Mouse (Mus musculus) left cerebral cortex, postnatal 4 days (tissue): ENCODE measurements at regions not wholly inside any gene's neighbourhood (a gene's known extent, or its start where the extent isn't known, plus 50 kb on each side); places are given as distances from the start of the nearest gene placed in this dataset.
"Not testable (repeated sequence)": the region's sequence is repeated elsewhere in the genome, so short reads cannot be mapped to it uniquely, and the experiment has no call there.

Experiments used
- DNase-seq: peaks from one replicate; pipeline ENCODE4 v3.0.0-alpha.2; 2022
- intact Hi-C: fragments of 180-260 bp; cut with DNase I; formaldehyde crosslinking; loops from one replicate; pipeline ENCODE4 v1.15.1; 2025

DNA sequence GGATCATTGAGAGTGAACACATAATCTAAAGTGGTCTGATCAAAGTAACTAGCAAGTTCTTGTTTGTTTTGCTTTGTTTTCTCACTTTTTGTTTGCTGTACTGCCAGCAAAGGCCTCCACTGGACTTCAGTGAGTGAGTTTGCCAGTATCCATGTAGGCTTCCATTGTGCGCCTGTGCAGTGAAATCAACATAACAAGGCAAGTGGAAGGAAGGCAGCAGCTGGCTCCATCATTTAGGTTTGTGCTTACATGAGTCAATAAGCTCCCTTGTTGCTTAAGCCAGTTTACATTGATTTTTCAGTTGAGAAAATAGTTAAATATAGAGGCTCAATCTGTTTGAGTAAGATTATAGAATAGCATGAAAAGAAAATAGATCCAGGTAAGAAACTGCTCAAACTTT lies 1255.7 kb upstream of the Nudt12 start:
- intact Hi-C loops = no loop called here
- DNase-seq = no peak

DNA sequence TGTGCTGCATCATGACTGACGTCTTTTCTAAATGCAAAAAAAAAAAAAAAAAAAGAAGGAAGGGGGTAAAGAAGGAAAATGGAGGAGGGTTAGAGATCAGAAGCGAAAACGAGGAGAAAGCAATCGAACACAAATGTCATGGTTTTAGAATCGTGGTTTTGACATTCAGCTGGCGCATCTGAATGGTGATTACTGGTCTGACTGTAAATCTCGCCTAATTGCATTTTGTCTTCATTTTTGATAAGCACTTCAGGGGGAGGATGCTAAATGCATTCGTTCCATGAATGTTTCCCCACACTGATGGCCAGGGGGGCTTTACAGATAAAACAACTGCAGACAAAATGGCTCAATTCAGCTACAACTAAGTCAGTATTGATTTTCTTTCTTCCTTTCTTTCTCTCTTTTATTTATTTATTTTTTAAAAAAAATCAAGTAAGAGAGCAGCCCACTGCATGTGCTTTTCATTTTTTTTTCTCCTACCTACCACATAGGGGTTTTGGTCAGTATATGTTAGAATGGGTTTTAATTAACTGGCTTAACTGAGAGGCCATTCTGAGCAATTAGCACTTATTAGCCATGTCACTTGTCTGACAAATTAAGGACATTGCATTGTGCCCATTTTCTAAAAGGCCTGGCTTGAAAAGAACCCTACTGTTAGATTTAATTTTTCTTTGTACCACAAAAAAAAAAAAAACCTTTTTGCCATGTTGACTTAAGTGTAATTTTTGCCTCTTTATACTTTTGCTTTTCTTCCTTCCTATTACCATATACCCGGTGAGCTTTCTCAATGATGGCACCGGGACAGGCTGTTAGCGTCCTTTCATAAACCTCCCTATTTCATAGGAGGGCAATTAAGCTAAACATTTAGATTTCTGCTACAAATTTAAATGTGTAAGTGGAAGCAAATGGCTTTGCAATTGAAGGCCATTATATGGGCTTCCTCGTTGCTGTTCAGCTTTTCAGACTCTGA lies 1254.4 kb upstream of the Nudt12 start:
- intact Hi-C loops = no loop called here
- DNase-seq = no peak

DNA sequence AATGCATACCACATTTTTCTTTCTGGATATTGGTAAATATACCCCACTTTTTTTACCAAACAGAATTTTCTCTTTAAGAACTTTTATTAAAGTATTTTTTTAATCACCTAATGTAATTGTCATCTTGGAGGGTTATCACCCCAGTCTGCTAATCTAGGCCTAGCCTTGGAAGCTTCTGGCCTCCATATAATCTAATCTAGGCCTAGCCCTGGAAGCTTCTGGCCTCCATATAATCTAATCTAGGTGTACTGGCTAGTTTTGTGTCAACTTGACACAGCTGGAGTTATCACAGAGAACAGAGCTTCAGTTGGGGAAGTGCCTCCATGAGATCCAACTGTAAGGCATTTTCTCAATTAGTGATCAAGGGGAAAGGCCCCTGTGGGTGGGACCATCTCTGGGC lies 1242.2 kb upstream of the Nudt12 start:
- intact Hi-C loops, DNase-seq: not testable (repeated sequence)

DNA sequence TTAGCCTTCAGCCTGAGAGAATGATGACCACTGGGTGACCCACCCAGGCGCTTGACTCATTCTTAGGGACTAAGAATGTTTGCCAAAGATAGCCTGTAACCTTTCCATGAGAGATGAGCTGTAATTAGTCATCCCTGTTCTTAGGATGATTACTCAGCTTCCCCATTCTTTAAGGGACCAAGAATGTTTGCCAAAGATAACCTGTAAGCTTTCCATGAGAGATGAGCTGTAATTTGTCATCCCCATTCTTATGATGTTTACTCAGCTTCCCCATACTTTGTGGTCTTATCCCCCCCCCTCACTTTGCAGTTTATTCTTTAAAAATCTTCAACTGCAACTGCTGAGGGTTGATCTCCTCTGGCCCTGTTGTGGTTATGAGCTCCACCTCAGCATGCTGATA lies 1236.8 kb upstream of the Nudt12 start:
- no peak for DNase-seq
- intact Hi-C loops = no loop called here

DNA sequence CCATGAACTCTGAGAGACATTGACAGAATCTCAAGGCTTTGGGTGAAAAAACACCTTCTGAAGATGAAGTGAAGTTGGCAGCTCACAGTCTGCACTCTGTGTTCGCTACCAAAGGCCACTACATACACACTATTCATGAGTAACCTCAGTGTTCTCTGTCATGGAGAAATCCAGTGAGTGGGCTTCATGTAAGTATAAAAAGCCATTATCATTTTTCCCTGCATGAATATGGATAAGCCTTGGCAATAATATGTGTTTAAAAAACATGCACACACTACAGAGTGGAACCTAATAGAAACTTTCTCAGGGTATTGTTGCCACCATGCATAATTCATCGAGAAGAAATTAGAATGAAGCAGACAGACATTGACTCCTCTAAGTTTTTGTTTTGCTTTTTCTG lies 1221.3 kb upstream of the Nudt12 start:
- no peak for DNase-seq
- intact Hi-C loops = no loop called here

DNA sequence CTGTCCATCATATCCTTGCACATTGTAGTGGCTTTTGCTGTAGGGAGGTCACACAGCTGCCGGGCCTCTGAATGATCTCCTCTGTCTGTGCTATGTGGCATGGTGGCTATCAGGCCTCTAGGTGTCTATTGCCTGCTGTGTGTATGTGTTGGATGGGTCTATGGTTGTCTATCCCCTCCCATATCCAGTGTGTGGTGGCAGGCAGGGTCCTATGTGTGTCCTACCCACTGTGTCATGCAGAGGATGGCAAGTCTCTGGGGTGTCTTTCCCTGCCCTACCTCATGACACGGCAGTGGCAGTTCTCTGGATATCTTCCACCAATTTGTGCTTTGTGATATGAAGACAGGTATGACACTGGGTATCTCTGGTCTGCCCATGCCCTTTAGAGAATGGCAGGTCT lies 1183.8 kb upstream of the Nudt12 start:
- no peak for DNase-seq
- intact Hi-C loops = no loop called here

DNA sequence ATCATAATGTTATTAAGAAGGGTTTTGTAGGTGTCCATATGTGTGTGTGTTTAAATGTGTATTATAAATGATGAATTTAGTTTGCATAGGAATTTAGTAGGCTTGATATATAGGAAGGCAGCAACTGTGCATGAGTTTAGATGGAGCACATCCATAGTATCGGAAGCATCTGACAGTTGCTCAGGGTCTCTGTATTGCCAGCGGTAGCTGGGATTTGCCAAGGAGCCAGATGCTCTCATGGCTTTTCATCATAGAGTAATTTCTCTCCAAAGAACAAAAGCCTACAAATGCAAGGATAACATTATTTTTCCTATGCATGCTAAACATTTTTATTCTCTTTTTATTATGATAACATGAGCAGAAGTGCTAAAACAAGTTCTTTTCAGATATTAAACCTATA lies 1168.1 kb upstream of the Nudt12 start:
- intact Hi-C loops = no loop called here

DNA sequence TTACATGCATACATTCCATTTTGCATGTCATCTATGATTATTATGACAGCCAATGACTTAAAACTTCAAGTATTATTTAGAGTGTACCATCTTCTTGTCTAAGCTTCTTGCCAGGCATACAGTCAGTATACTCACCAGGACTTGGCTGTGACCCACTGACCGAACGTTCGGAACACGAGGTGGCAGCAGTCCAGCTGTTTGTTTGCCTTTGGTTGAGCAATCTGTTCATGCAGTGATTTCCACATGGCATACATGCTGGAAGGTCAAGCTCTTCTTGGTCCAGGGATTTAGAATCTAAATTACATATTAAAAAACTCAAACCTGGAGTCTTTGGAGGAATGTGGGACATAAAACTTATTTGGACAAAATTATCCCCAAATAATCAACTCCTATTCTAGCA lies 1167.5 kb upstream of the Nudt12 start:
- intact Hi-C loops = no loop called here

More for the DNA sequence above, 1168.1 kb upstream of the Nudt12 start:
- peak; percentile 39 for DNase-seq

DNA sequence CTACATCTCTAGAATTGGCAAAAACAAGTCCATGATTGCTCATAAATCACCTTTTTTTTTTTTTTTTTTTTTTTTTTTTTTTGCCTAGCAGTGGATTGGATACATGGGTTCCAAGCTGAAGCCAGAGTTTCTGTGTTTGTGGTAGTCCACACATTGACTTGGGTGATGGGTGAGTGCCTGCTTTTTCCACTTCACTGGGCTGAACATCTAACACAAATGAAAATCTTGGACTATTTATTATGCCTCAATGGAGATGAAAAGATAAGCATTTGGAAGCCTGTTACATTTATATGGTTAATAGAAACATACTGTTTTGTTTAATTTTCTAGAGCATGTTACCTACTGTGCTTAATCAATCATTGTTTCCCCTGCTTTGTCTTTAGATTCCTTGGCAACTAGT lies 1152.4 kb upstream of the Nudt12 start:
- DNase-seq = no peak
- intact Hi-C loops = no loop called here

More for the DNA sequence above, 1167.5 kb upstream of the Nudt12 start:
- peak; percentile 92 for DNase-seq

DNA sequence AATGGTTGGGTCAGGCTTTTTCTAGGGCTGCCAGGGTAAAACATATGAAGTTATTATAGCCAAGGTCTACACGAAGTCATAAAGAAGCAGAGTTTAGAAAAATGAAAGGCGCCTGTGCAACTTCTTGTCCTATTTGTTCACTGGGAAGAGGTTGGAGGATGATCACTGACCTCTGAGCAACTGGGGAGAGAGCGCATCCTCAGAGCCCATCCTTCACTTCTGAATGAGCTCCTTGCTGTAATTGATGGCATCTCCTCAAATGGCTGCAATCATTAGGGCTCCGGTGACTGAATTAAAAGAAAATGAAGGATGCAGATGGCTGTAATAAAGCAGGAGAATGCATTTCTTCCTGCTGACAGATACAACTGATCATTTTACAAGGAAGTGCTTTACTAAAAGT lies 1117.4 kb upstream of the Nudt12 start:
- DNase-seq = no peak
- intact Hi-C loops = no loop called here

DNA sequence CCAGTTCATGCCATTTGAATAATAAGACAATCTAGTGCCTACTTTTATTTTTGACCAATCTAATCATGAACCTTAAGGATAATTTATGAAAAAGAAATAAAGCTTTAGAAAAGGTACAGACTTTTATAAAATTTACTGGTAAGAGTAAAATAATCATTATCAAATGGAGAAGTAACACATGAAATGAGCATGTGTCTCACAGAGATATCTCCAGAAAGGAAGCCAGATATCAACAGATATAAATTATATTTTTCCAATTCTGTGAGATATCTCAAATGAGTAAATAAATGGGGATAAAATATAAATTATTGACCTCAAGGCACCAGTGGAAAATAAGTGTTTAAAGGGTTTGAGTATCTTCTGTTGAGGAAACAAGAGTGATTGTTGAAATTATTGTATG lies 1085.6 kb upstream of the Nudt12 start:
- intact Hi-C loops = no loop called here
- DNase-seq = no peak
